Mouse (Mus musculus) gastrocnemius, postnatal 14 days (tissue): ENCODE measurements around the gene Sephs1. TPM values are rescaled to one million over a fixed set of nuclear protein-coding genes. Genes with fewer than 3 reads are reported as not detected.

Experiments
- DNase-seq: peaks from one replicate; pipeline ENCODE4 v3.0.0; 2021; ENCODE audit warnings: mixed read lengths
- intact Hi-C: fragments of 180-260 bp; cut with DNase I; formaldehyde crosslinking; loops from one replicate; pipeline ENCODE4 v1.15.1; 2025; ENCODE audit warnings: low total_unique reads
- total RNA-seq, 2 experiments: library from RNA; stranded (reverse); gene quantifications; 2 replicates each; pipeline ENCODE4 v1.2.3; 2021

Gene Sephs1
- total RNA-seq, 2 experiments from 2014 or later: 16.5 to 21.1 TPM

- no peak for DNase-seq
- intact Hi-C loops: no loop called here
These were observed 72.9 kb downstream of the Sephs1 start for GRCm38 (mm10) chr2:4954216-4954760.

- intact Hi-C loops: no loop called here
- DNase-seq: no peak
These were observed 76.7 kb downstream of the Sephs1 start for GRCm38 (mm10) chr2:4958039-4958438.

Other genes with a start within 250 kb of the Sephs1 start
- gene Prpf18, start 229.5 kb upstream of the Sephs1 start, total RNA-seq: 10 to 100 TPM; 30.4 to 31.1 TPM
- 1 to 10 TPM; 2.0 to 2.9 TPM for gene Bend7, start 163.7 kb upstream of the Sephs1 start, total RNA-seq
- 100 to 1,000 TPM in 1 of 2 experiments, 10 to 100 TPM in 1; 85.1 to 132 TPM for gene Phyh, start 37.5 kb downstream of the Sephs1 start, total RNA-seq
- under 1 TPM in 1 of 2 experiments, not detected in 1; 0.39 TPM for gene Ucma, start 94.6 kb downstream of the Sephs1 start, total RNA-seq
- 1 to 10 TPM in 1 of 2 experiments, under 1 TPM in 1; 0.62 to 1.8 TPM for gene Mcm10, start 131.2 kb downstream of the Sephs1 start, total RNA-seq
- gene Optn, start 182.5 kb downstream of the Sephs1 start, total RNA-seq: 10 to 100 TPM; 27.2 to 33.8 TPM